Mouse (Mus musculus) small intestine, adult 2 months (tissue): Measurements from ENCODE around the gene Rtf1. TPM values are rescaled to one million over a fixed set of nuclear protein-coding genes. Genes with fewer than 3 reads are reported as not detected.
"Not testable (repeated sequence)": the region's sequence is repeated elsewhere in the genome, so short reads cannot be mapped to it uniquely, and the experiment has no call there.

Source experiments
- H3K27ac ChIP-seq: fragments of 200-500 bp; 2 replicates; pipeline ENCODE4 v1.5.1; 2012; ENCODE audit warnings: low read depth, low read length, control low read depth, inconsistent platforms; ENCODE audit not compliant: insufficient read depth
- H3K27me3 ChIP-seq: fragments of 200-500 bp; 2 replicates; pipeline ENCODE4 v1.6.1; 2012; ENCODE audit warnings: mild to moderate bottlenecking, moderate library complexity, low read length, inconsistent platforms; ENCODE audit not compliant: control insufficient read depth, insufficient read depth
- H3K36me3 ChIP-seq: fragments of 200-500 bp; 2 replicates; pipeline ENCODE4 v1.6.1; 2012; ENCODE audit warnings: mild to moderate bottlenecking, low read length, control low read depth, inconsistent platforms; ENCODE audit not compliant: control insufficient read depth, insufficient read depth
- H3K4me1 ChIP-seq: fragments of 200-500 bp; 2 replicates; pipeline ENCODE4 v1.6.1; 2012; ENCODE audit warnings: low read length, inconsistent platforms, mixed read lengths; ENCODE audit not compliant: control insufficient read depth, insufficient read depth, insufficient read length
- H3K4me3 ChIP-seq: fragments of 200-500 bp; 2 replicates; pipeline ENCODE4 v1.5.1; 2012; ENCODE audit warnings: low read depth, mild to moderate bottlenecking, control low read depth, inconsistent platforms, low read length, moderate library complexity
- CTCF ChIP-seq: fragments of 200-500 bp; IDR thresholded peaks from 2 replicates; pipeline ENCODE4 v1.5.1; 2012; ENCODE audit warnings: low read depth, mild to moderate bottlenecking, control low read depth, inconsistent platforms, low read length, moderate library complexity, mixed read lengths; ENCODE audit not compliant: insufficient replicate concordance, insufficient read length; ENCODE audit errors: extremely low read depth
- POLR2A ChIP-seq: fragments of 200-500 bp; IDR thresholded peaks from 2 replicates; pipeline ENCODE4 v1.6.1; 2012; ENCODE audit warnings: low read depth, mild to moderate bottlenecking, control low read depth, inconsistent platforms, low read length, moderate library complexity
- WGBS: fragments of 180-500 bp; shearing (Covaris S2); methylation state at CpG from one replicate; pipeline ENCODE4 v1.1.7; 2018; 5-methylcytosine and 5-hydroxymethylcytosine counted together
- polyA plus RNA-seq: library from polyadenylated mRNA; depleted of rRNA; stranded (reverse); fragments of >200 nt; gene quantifications from 2 replicates; pipeline ENCODE4 v1.2.3, GENCODE M21; 2012; rRNA removed

Gene Rtf1
- 1.8 and 3.8 TPM in 2 replicates for polyA plus RNA-seq

DNA sequence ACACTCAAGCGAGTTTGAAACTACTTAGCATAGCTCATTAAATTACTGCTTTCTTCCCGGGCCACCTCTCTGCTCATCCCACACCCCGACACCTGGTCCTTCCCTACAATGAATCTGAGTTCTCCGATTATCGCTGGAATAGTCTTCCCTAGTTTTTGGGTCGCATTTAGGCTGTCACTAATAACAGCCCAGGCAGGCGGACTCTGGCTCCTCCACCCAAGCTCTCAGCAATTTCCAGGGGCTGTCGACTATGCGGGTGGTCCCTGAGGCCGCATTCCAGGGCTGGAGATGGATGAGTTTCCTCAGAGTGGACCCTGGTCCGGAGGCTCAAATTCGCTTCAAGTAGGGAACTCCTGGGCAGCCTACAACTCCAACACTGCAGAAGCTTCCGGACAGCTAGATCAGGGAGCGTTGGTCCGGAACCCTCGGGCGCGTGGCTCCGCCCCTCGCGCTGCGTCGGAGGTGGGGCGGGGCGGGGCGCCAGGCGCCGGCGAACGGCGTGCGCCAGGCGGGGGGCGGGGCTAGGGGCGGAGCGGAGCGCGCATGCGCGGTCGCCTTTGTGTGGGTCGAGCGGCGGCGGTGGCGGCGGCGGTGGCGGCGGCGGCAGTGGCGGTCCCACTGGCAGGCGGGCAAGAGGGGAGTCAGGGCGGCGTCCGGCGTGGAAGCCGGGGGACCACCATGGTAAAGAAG lies at the start of gene Rtf1:
Rtf1 (plus strand) TSS at position 544 of the 690 bp plus-strand sequence.
- no peaks in the 10 kb centered on the region for H3K4me1 ChIP-seq
- under 1% methylated on average over 58 of the region's 58 CpGs for WGBS
- H3K27me3 ChIP-seq = no peaks in the 10 kb centered on the region
- no peaks in the 10 kb centered on the region for H3K36me3 ChIP-seq
- peak; percentile 96 for TF ChIP-seq POLR2A
- TF ChIP-seq CTCF = peak; percentile 21; the same call in 1 of the 2 replicates
- peak within 1 kb of the TSS; percentile 78 for H3K27ac ChIP-seq
- peak within 1 kb of the TSS; percentile 98 for H3K4me3 ChIP-seq

DNA sequence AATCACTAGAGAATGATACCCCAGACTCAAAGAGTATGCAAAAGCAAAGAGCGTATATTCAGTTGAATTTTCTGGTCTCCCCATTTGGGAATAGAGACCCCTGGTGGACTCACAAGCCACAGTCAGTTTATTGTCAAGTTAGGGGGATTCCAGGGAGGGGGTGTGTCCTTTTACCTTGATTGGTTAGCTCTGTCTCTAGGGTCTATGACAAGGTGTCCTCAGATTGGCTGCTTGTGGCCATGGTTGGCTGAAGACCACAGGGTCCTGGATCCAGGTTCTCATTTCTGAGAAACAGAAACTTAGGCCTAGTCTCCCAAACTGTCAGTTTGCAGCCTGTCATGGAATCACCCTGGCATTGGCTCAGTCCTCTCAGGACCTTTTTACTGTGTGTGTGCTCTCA lies 38.1 kb upstream of the Rtf1 start:
- Histone ChIP-seq H3K36me3 (peaks cover 35% of the 10 kb centered on the region), H3K27ac (no peak overlapping the region), H3K4me1 (no peaks in the 10 kb centered on the region), H3K4me3 (no peak overlapping the region), H3K27me3 (no peaks in the 10 kb centered on the region)
- TF ChIP-seq CTCF (no peak), POLR2A (no peak)
- 95% methylated on average over 1 of the region's 1 CpGs for WGBS

DNA sequence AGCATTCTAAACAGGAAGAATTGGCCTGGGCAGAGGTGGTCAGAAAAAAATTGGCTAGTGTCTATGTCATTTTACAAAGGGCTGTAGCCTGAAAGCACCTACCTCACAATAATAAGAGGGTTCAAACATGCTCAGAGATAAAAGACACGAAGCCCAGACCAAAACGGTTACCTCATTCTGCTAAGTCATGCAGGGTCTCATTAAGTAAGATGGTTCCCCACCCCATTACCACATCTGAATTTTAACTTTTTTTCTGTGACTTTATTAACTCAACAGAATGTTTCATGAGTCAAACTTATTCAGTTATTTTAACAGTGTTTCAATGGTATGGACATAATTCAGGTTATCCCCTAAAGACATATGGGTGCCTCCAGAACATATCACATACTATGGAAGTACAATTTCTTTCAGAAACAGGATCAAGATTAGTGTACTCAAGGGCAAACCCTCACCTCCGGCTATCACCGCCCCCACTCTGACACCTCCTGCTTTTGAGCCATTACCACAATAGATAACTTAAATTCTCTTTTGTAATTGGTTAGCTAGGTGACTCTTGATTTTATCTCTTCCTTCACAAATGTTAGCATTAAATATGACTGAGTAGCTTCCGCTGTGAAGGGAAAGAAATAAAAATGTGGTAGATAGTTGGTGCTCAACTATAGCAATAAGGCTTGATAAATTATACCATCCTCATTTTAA lies 33.5 kb upstream of the Rtf1 start:
- no peak overlapping the region for H3K27ac ChIP-seq
- H3K4me3 ChIP-seq = no peak overlapping the region
- peaks cover 42% of the 10 kb centered on the region for H3K36me3 ChIP-seq
- WGBS = 94% methylated on average over 5 of the region's 5 CpGs
- TF ChIP-seq CTCF (no peak), POLR2A (no peak)
- H3K4me1 ChIP-seq = no peaks in the 10 kb centered on the region
- H3K27me3 ChIP-seq = no peaks in the 10 kb centered on the region

DNA sequence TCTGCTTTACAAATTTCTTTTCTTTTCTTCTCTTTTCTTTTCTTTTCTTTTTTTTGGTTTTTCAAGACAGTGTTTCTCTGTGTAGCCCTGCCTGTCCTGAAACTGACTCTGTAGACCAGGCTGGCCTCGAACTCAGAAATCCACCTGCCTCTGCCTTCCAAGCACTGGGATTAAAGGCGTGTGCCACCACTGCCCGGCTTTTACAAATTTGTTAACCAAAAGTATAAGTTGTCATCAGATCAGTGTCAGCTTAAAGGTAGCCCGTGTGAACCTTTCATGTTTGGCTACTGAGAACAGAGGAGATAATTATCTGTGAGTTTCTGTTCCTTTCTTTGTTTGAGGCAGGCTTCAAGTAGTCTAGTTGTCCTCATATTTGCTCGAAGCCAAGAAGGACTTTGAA lies 30.6 kb upstream of the Rtf1 start:
- Histone ChIP-seq H3K27ac (no peak overlapping the region), H3K4me1 (no peaks in the 10 kb centered on the region), H3K36me3 (peaks cover 39% of the 10 kb centered on the region), H3K4me3 (no peak overlapping the region), H3K27me3 (no peaks in the 10 kb centered on the region)
- 80% methylated on average over 5 of the region's 5 CpGs for WGBS
- no peak for TF ChIP-seq CTCF

DNA sequence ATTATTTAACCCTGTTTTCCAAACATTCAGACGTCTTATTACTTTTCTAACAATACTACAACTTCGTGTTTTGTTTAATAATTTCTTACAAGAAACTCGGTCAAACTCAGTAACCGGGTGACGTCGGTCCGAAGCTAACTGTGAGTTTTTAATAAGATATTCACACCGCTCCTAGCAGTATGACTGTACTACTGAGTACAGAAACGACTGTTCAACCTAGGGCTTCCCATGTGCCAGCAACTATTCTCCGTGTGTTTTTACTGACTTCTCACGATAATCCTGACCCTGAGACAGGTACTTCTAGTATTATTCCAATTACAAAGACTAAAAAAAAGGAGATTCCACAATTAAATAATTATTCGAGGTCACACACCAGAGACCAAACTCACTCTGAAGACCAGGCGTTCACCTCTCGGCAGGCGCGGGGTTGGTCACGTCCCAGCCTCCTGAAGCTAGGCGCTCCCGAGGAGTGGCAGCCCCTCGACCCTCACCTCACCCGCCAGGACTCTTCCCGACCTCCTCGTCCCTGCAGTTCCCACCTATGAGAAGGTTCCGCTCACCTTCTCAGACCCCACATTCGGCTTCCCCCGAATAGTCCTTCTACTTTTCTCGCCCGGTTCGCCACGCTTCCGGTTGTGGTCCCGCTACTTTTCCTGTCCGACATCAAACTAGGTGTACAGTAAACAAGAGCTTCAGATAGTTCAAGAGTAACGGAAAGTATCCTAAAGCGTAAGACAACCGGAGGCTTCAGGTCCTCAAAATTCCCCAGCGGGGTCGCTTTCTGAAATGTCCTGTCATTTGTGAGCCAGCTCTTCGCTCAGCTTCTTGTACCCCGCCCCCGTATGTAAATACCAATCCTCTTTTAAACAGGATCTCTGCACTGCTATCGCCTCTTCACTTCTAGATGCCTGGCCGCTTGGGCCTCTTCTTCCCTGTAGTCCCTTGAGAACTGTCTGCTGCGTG lies 12.4 kb upstream of the Rtf1 start, which contains the start of gene Ndufaf1:
Ndufaf1 (minus strand) TSS at position 608 of the 963 bp plus-strand sequence.
- H3K27me3 ChIP-seq = no peaks in the 10 kb centered on the region
- no peak for TF ChIP-seq POLR2A
- no peak for TF ChIP-seq CTCF

DNA sequence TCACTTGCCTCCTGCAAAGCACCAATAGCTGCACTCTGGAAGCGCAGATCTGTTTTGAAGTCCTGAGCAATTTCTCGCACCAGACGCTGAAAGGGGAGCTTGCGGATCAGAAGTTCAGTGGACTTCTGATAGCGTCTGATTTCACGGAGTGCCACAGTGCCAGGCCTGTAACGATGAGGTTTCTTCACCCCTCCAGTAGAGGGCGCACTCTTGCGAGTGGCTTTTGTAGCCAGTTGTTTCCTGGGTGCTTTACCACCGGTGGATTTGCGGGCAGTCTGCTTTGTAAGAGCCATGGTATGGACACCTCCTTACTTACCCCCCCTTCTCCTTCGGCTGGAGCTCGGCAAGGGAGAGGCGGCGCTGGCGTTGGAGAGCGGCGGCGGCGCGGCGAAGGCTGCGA lies 9.1 kb upstream of the Rtf1 start:
- WGBS = 74% methylated on average over 22 of the region's 23 CpGs
- H3K27ac ChIP-seq, H3K36me3 ChIP-seq, H3K4me1 ChIP-seq, H3K4me3 ChIP-seq, H3K27me3 ChIP-seq: not testable (repeated sequence)

More for the DNA sequence above, 12.4 kb upstream of the Rtf1 start, which contains the start of gene Ndufaf1:
- under 1% methylated on average over 44 of the region's 44 CpGs for WGBS
- H3K4me3 ChIP-seq = peak within 1 kb of the TSS; percentile 98
- peaks cover 12% of the 10 kb centered on the region; the same call in 1 of the 2 replicates for H3K36me3 ChIP-seq
- peaks cover 2% of the 10 kb centered on the region; the same call in 1 of the 2 replicates for H3K4me1 ChIP-seq
- H3K27ac ChIP-seq = no peak within 1 kb of the TSS; the same call in 1 of the 2 replicates

DNA sequence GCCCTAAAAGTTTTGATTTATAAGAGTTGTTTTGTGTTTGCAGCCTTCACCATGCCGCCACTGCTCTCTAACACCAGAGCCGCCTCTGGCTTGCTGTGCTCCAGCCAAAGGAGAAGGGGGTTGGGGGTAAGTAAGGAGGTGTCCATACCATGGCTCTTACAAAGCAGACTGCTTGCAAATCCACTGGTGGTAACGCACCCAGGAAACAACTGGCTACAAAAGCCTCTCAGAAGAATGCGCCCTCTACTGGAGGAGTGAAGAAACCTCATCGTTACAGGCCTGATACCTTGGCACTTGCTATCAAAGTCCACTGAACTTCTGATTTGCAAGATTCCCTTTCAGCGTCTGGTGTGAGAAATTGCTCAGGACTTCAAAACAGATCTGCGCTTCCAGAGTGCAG lies 5.9 kb upstream of the Rtf1 start:
- H3K27ac ChIP-seq = no peak overlapping the region
- H3K4me1 ChIP-seq = no peaks in the 10 kb centered on the region
- TF ChIP-seq CTCF (peak; percentile 59; the same call in 1 of the 2 replicates), POLR2A (no peak)
- WGBS = 21% methylated on average over 7 of the region's 7 CpGs
- H3K36me3 ChIP-seq = no peaks in the 10 kb centered on the region
- no peaks in the 10 kb centered on the region for H3K27me3 ChIP-seq
- H3K4me3 ChIP-seq = no peak overlapping the region
